Mouse (Mus musculus): ENCODE results near the gene Mxi1.

DNA sequence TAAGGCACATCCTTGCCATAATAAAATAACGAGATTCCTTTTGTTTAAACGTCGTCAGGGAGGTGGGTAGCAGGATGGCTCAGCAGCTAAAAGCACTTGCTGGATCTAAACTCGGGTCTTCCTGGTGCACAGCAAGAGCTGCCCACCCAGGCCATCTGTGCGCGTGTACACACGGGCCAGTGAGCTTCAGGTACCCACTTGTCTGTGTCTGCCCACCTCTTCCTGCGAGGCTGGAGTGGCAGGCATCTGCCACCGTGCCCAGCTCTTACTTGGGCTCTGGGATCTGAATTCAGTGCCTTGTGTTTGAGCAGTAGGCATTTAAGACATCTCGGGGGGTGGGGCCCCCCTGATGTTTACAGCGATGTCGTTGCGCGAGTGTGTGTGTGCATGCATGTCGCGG, 44.7 kb downstream of the Mxi1 start:
- TF ChIP-seq CHD2 (IDR thresholded peaks at IDR 0.05; ENCODE audit: low read depth, low read length) (no peak), ZC3H11A (IDR thresholded peaks at IDR 0.05; ENCODE audit: borderline replicate concordance, low read depth, low read length) (no peak)

Measured in ES-E14 (cell line).